Mouse (Mus musculus) CD4-positive, CD25-positive, alpha-beta regulatory T cell, adult 4 months (primary cell): ENCODE results near the gene Eif3g. TPM values are rescaled to one million over a fixed set of nuclear protein-coding genes. Genes with fewer than 3 reads are reported as not detected.

Experiments
- ATAC-seq: one replicate; pipeline ENCODE4 v1.8.0; 2017
- polyA plus RNA-seq, 2 experiments: library from polyadenylated mRNA; unstranded; fragments of 100-300 nt; shearing (Covaris generic); gene quantifications; one replicate each; pipeline ENCODE4 v1.2.1; 2017

The Eif3g gene
- polyA plus RNA-seq, 2 experiments from 2014 or later, result 200 to 213 TPM

GRCm38 (mm10) chr9:20888386-20888765 is 10.0 kb downstream of the Eif3g start:
- no peak for ATAC-seq

- ATAC-seq, result peak; percentile 99
Measured at GRCm38 (mm10) chr9:20887704-20888385, 10.6 kb downstream of the Eif3g start, which contains the start of gene Ppan. Ppan (plus strand) TSS chr9:20888175.

- ATAC-seq, result no peak
Measured at GRCm38 (mm10) chr9:20887191-20887590, 11.2 kb downstream of the Eif3g start.

- ATAC-seq, result no peak
Measured at GRCm38 (mm10) chr9:20886563-20886962, 11.9 kb downstream of the Eif3g start.

- ATAC-seq, result no peak
Measured at GRCm38 (mm10) chr9:20879097-20879792, 19.2 kb downstream of the Eif3g start, which contains the start of gene Angptl6. Angptl6 (minus strand) TSS chr9:20879727.

- ATAC-seq, result peak; percentile 5
Measured at GRCm38 (mm10) chr9:20878710-20879065, 19.7 kb downstream of the Eif3g start.

GRCm38 (mm10) chr9:20878041-20878709 is 20.2 kb downstream of the Eif3g start:
- peak; percentile 89 for ATAC-seq

- peak; percentile 71 for ATAC-seq
Measured at GRCm38 (mm10) chr9:20877118-20878040, 21.0 kb downstream of the Eif3g start.

GRCm38 (mm10) chr9:20876318-20877117 is 21.9 kb downstream of the Eif3g start:
- ATAC-seq, result no peak

- no peak for ATAC-seq
Measured at GRCm38 (mm10) chr9:20875021-20875790, 23.2 kb downstream of the Eif3g start.

GRCm38 (mm10) chr9:20873521-20873920 is 24.9 kb downstream of the Eif3g start:
- ATAC-seq, result no peak

GRCm38 (mm10) chr9:20872991-20873390 is 25.4 kb downstream of the Eif3g start:
- no peak for ATAC-seq

GRCm38 (mm10) chr9:20870211-20871173 is 27.9 kb downstream of the Eif3g start:
- no peak for ATAC-seq

GRCm38 (mm10) chr9:20869246-20869645 is 29.2 kb downstream of the Eif3g start:
- ATAC-seq, result peak; percentile 37

GRCm38 (mm10) chr9:20868448-20869001 is 29.9 kb downstream of the Eif3g start, which contains the start of gene A230050P20Rik:
A230050P20Rik (plus strand) TSS chr9:20868642.
- peak; percentile 74 for ATAC-seq

GRCm38 (mm10) chr9:20866879-20867278 is 31.5 kb downstream of the Eif3g start:
- no peak for ATAC-seq

- ATAC-seq, result no peak
Measured at GRCm38 (mm10) chr9:20862225-20862624, 36.2 kb downstream of the Eif3g start.

- ATAC-seq, result no peak
Measured at GRCm38 (mm10) chr9:20861821-20862220, 36.6 kb downstream of the Eif3g start.

GRCm38 (mm10) chr9:20859926-20860325 is 38.5 kb downstream of the Eif3g start:
- no peak for ATAC-seq
